Mouse (Mus musculus) B cell, adult 67 days (primary cell): Measurements from ENCODE around the gene Ccdc172. TPM values are rescaled to one million over a fixed set of nuclear protein-coding genes. Genes with fewer than 3 reads are reported as not detected.

Experiments
- total RNA-seq, 2 experiments: library from RNA; stranded (reverse); gene quantifications; 4 replicates each; pipeline ENCODE4 v1.2.4; 2023

Gene Ccdc172
- total RNA-seq: not detected

DNA sequence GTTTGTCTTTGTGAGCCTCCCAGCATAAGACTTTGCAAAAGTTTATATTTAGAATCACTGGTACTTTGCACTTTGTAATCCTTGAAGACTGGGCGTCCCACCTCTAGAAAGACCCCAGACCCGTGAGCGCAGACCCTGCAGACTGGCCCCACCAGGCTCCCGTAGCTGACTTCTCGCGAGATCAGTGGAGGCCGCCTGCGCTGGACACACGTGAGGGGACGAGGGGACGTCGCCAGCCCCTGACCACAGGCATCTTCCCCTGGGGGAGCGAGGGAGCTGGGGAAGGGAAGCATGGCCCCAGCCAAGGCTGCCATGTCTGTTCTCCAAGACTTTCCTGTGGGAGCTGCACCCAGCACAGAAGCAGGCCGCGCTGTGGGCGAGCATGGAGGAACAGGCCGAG is at the start of gene Ccdc172:
Gene Ccdc172 (plus strand): TSS at position 176 of the 400 bp plus-strand sequence.

Other genes with a start within 250 kb of the Ccdc172 start
- under 1 TPM; 0.68 to 0.99 TPM for gene Gfra1, start 56.1 kb upstream of the Ccdc172 start, total RNA-seq
- not detected for gene Pnlip, start 140.5 kb downstream of the Ccdc172 start, total RNA-seq
- not detected for gene Pnliprp1, start 216.9 kb downstream of the Ccdc172 start, total RNA-seq
- not detected for gene Pnliprp2, start 247.7 kb downstream of the Ccdc172 start, total RNA-seq